Mouse (Mus musculus): ENCODE measurements at regions not wholly inside any gene's neighbourhood (a gene's known extent, or its start where the extent isn't known, plus 50 kb on each side); places are given as distances from the start of the nearest gene placed in this dataset.
A peak's percentile ranks its signal among the peaks of the same experiment; 100 is the strongest.
"Not testable (repeated sequence)": the region's sequence is repeated elsewhere in the genome, so short reads cannot be mapped to it uniquely, and the experiment has no call there.

DNA sequence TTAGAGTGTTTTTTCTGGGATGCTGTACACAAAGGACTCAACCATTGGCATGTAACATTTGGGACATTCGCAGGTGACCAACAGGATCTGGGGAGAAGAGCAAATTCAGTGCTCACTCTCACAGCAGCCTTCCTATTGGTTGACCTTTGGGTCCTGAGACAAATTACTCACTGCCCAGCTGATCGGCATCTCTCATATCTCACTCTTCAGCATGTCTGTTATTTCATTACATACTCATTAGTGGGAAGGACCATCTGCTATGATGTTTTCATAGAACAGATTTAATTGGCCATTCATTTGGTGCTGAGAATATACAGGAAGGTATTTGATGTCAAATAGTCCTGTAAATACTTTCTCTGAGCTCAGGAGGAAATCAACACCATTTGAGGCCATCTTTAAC is 170.5 kb upstream of the Pmfbp1 start:
- Histone ChIP-seq H3K4me1 (ENCODE audit: control insufficient read depth, insufficient read depth, low read length) (no peaks in the 10 kb centered on the region), H3K27ac (replicated peaks; ENCODE audit: low read depth, low read length) (no peak overlapping the region), H3K4me2 (ENCODE audit: low read depth, low read length) (no peak overlapping the region), H3K9ac (replicated peaks; ENCODE audit: low read length) (no peak overlapping the region), H3K36me3 (replicated peaks; ENCODE audit: control insufficient read depth, insufficient read depth, low read depth, low read length) (no peaks in the 10 kb centered on the region), H3K9me3 (replicated peaks; ENCODE audit: control insufficient read depth, low read length) (no peaks in the 10 kb centered on the region), H3K4me3 (ENCODE audit: low read depth, low read length) (no peak overlapping the region), H3K27me3 (ENCODE audit: control insufficient read depth, insufficient read depth, low read length) (no peaks in the 10 kb centered on the region)
- DNase-seq (ENCODE audit: low spot score) (no peak), ATAC-seq (replicated peaks; ENCODE audit: insufficient number of reproducible peaks, low FRiP score, low TSS enrichment, low read depth) (no peak)
- 83% methylated on average over 2 of the region's 2 CpGs for WGBS

DNA sequence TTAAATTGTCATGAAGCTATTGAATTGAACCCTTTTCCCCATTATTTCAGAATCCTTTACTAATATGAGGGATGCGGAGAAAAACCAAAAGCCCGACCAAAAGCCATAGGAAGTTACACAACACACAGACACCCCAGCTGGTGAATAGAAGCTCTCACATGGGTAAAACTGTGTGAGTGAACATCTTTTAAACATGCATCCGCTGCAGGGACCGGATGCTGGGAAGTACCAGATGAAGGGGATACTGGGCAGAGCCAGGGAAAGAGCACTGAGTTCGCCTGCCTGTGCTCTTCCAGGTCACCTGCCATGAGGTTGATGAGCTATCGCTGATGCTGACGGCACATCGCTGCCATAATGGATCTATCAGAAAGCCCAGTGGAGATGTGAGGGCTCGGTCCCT is 169.6 kb upstream of the Pmfbp1 start:
- no peak for ATAC-seq (replicated peaks; ENCODE audit: insufficient number of reproducible peaks, low FRiP score, low TSS enrichment, low read depth)
- H3K27ac ChIP-seq (replicated peaks; ENCODE audit: low read depth, low read length) = no peak overlapping the region

DNA sequence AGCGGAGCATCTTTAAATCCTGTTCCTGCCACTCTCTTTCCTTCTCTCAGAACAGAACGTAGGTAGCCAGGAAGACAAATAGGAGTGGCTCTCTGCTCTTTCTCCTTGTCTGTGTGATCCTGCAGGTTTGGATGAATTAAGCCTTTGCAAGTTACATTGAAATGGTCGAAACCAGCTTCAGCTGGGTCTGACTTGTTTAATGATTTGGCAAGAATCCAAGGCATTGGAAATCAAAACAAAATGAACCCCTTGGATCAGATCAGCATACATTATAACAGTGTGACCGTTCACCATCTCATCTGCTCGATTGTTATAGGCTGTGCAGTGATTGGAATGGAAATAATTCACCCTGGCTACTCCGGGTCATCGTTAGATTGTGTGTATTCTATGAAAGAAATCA is 157.6 kb upstream of the Pmfbp1 start:
- Histone ChIP-seq H3K27me3 (ENCODE audit: control insufficient read depth, insufficient read depth, low read length) (no peaks in the 10 kb centered on the region), H3K36me3 (replicated peaks; ENCODE audit: control insufficient read depth, insufficient read depth, low read depth, low read length) (no peaks in the 10 kb centered on the region), H3K4me3 (ENCODE audit: low read depth, low read length) (no peak overlapping the region), H3K27ac (replicated peaks; ENCODE audit: low read depth, low read length) (no peak overlapping the region), H3K9ac (replicated peaks; ENCODE audit: low read length) (no peak overlapping the region), H3K4me1 (ENCODE audit: control insufficient read depth, insufficient read depth, low read length) (no peaks in the 10 kb centered on the region), H3K4me2 (ENCODE audit: low read depth, low read length) (no peak overlapping the region), H3K9me3 (replicated peaks; ENCODE audit: control insufficient read depth, low read length) (no peaks in the 10 kb centered on the region)
- ATAC-seq (replicated peaks; ENCODE audit: insufficient number of reproducible peaks, low FRiP score, low TSS enrichment, low read depth) (no peak), DNase-seq (ENCODE audit: low spot score) (no peak)
- 77% methylated on average over 7 of the region's 7 CpGs for WGBS

More for the DNA sequence above, 169.6 kb upstream of the Pmfbp1 start:
- DNase-seq (ENCODE audit: low spot score) = no peak
- WGBS = 91% methylated on average over 9 of the region's 9 CpGs
- Histone ChIP-seq H3K36me3 (replicated peaks; ENCODE audit: control insufficient read depth, insufficient read depth, low read depth, low read length) (no peaks in the 10 kb centered on the region), H3K27me3 (ENCODE audit: control insufficient read depth, insufficient read depth, low read length) (no peaks in the 10 kb centered on the region), H3K4me3 (ENCODE audit: low read depth, low read length) (no peak overlapping the region), H3K4me2 (ENCODE audit: low read depth, low read length) (no peak overlapping the region), H3K4me1 (ENCODE audit: control insufficient read depth, insufficient read depth, low read length) (no peaks in the 10 kb centered on the region), H3K9me3 (replicated peaks; ENCODE audit: control insufficient read depth, low read length) (no peaks in the 10 kb centered on the region), H3K9ac (replicated peaks; ENCODE audit: low read length) (no peak overlapping the region)

DNA sequence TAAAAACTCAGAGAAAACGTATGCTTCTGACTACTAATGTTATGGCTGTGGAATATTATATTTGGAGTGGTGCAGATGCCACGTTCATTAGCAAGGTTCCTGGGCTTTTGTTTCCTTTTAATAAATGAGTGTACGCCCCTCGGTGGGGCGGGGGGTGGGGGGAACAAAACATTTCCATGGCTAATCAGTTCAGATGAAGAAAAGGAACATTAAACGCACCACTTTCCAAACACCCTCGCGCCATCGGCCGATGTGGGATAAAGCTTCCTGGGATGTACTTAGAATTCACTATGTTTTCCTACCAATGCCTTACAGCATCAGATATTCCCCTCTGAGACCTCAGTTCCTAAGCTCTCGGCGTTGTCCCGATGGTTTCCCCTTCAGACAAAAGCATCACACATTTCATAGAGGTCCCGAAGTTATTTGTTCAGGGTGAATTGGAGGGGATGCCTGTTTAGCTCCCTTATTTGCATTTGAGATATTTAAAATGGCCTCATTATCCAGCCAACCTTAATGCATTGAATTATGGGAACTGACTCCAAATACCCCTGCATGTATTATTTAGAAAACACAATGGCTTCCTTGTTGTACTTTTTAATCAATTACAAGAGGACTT is 155.5 kb upstream of the Pmfbp1 start:
- H3K4me1 ChIP-seq (ENCODE audit: control insufficient read depth, insufficient read depth, low read length) = no peaks in the 10 kb centered on the region
- ATAC-seq (replicated peaks; ENCODE audit: insufficient number of reproducible peaks, low FRiP score, low TSS enrichment, low read depth) (no peak), DNase-seq (ENCODE audit: low spot score) (no peak)
- H3K27me3 ChIP-seq (ENCODE audit: control insufficient read depth, insufficient read depth, low read length) = no peaks in the 10 kb centered on the region
- 81% methylated on average over 14 of the region's 14 CpGs for WGBS
- no peaks in the 10 kb centered on the region for H3K36me3 ChIP-seq (replicated peaks; ENCODE audit: control insufficient read depth, insufficient read depth, low read depth, low read length)
- no peak overlapping the region for H3K9ac ChIP-seq (replicated peaks; ENCODE audit: low read length)
- H3K4me2 ChIP-seq (ENCODE audit: low read depth, low read length) = no peak overlapping the region
- H3K27ac ChIP-seq (replicated peaks; ENCODE audit: low read depth, low read length) = no peak overlapping the region
- no peaks in the 10 kb centered on the region for H3K9me3 ChIP-seq (replicated peaks; ENCODE audit: control insufficient read depth, low read length)
- no peak overlapping the region for H3K4me3 ChIP-seq (ENCODE audit: low read depth, low read length)

DNA sequence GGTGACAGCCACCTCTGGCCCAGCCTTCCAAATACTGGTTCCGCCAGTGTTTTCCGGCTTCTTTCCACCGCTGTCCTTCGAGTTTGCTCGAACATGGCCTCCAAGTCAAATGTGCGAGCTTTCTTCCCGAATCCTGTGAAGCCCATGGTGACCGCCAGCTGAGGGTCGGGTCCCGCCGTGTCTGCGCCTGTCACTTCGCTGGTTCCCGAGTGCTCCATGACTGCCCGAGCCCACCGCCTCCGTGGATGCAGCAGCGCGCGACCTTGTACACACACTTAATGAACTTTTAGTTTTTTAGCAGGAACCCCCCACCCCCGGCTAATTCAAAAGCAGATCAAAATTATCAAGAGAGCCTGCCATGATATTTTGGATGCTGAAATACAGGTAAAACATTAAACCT is 153.2 kb upstream of the Pmfbp1 start:
- not testable (repeated sequence) for ATAC-seq (replicated peaks; ENCODE audit: insufficient number of reproducible peaks, low FRiP score, low TSS enrichment, low read depth); H3K9ac ChIP-seq (replicated peaks; ENCODE audit: low read length); H3K27me3 ChIP-seq (ENCODE audit: control insufficient read depth, insufficient read depth, low read length); H3K9me3 ChIP-seq (replicated peaks; ENCODE audit: control insufficient read depth, low read length); DNase-seq (ENCODE audit: low spot score); H3K4me3 ChIP-seq (ENCODE audit: low read depth, low read length); H3K27ac ChIP-seq (replicated peaks; ENCODE audit: low read depth, low read length); H3K36me3 ChIP-seq (replicated peaks; ENCODE audit: control insufficient read depth, insufficient read depth, low read depth, low read length); H3K4me2 ChIP-seq (ENCODE audit: low read depth, low read length); H3K4me1 ChIP-seq (ENCODE audit: control insufficient read depth, insufficient read depth, low read length)
- WGBS = 91% methylated on average over 21 of the region's 21 CpGs

DNA sequence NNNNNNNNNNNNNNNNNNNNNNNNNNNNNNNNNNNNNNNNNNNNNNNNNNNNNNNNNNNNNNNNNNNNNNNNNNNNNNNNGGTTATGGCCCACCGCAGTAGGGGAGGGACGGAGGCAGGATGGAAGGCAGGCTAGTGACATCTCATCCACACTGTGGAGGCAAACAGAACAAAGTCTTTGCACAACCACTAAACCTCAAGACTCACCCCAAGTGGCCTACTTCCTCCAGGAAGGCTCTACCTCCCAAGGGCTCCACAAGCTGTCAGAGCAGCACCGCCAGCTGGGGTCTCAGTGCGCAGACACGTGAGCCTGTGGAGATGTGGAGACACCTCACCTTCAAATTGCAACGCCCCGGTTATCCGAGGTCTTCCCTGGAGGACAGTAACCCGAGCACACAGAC is 138.7 kb upstream of the Pmfbp1 start:
- WGBS = 87% methylated on average over 9 of the region's 9 CpGs
- Histone ChIP-seq H3K9me3 (replicated peaks; ENCODE audit: control insufficient read depth, low read length) (no peaks in the 10 kb centered on the region), H3K4me1 (ENCODE audit: control insufficient read depth, insufficient read depth, low read length) (peaks cover 4% of the 10 kb centered on the region; the same call in 1 of the 2 replicates), H3K36me3 (replicated peaks; ENCODE audit: control insufficient read depth, insufficient read depth, low read depth, low read length) (no peaks in the 10 kb centered on the region), H3K27me3 (ENCODE audit: control insufficient read depth, insufficient read depth, low read length) (no peaks in the 10 kb centered on the region), H3K9ac (replicated peaks; ENCODE audit: low read length) (no peak overlapping the region), H3K4me2 (ENCODE audit: low read depth, low read length) (no peak overlapping the region), H3K27ac (replicated peaks; ENCODE audit: low read depth, low read length) (no peak overlapping the region), H3K4me3 (ENCODE audit: low read depth, low read length) (no peak overlapping the region)
- no peak for DNase-seq (ENCODE audit: low spot score)
- ATAC-seq (replicated peaks; ENCODE audit: insufficient number of reproducible peaks, low FRiP score, low TSS enrichment, low read depth) = no peak

DNA sequence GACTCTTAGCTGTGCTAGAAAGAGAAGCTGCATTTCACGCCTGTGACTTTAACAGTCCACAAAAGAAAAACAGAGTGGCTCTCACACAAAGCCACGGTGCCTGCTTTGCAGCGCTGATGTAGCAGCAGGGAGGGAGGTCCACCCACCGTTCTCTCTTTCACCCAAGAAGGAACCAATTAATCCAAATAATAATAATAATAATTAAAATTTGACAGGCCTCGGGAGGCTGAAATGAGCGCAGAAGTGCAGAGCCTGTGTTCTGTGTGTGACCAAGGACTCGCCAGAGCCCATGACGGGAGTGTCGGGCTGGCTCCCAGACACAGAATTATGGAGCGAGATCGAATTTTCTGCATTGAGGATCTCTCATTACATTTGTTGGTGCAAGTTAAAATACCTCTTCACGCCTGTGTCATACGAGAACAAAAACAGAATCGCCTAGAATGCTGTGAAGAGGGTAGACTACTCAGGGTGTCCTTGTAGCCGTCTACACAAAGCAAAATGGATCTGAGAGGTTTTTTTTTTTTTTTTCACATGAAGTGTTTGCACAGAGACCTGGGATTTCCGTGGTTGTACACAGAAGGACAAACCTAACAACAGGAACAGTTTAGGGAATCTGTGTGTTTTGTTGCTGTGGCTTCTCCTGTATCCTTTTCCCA is 134.3 kb upstream of the Pmfbp1 start:
- peaks cover 5% of the 10 kb centered on the region; the same call in 1 of the 2 replicates for H3K4me1 ChIP-seq (ENCODE audit: control insufficient read depth, insufficient read depth, low read length)
- no peak overlapping the region; the same call in 1 of the 2 replicates for H3K9ac ChIP-seq (replicated peaks; ENCODE audit: low read length)
- H3K9me3 ChIP-seq (replicated peaks; ENCODE audit: control insufficient read depth, low read length) = no peaks in the 10 kb centered on the region
- 40% methylated on average over 16 of the region's 16 CpGs for WGBS
- no peak overlapping the region for H3K4me3 ChIP-seq (ENCODE audit: low read depth, low read length)
- H3K4me2 ChIP-seq (ENCODE audit: low read depth, low read length) = no peak overlapping the region; the same call in 1 of the 2 replicates
- H3K27ac ChIP-seq (replicated peaks; ENCODE audit: low read depth, low read length) = 0 out of 2 replicates have a peak overlapping the region, but pooled peaks have one; percentile 4
- no peak for ATAC-seq (replicated peaks; ENCODE audit: insufficient number of reproducible peaks, low FRiP score, low TSS enrichment, low read depth)
- H3K27me3 ChIP-seq (ENCODE audit: control insufficient read depth, insufficient read depth, low read length) = no peaks in the 10 kb centered on the region
- no peaks in the 10 kb centered on the region for H3K36me3 ChIP-seq (replicated peaks; ENCODE audit: control insufficient read depth, insufficient read depth, low read depth, low read length)
- DNase-seq (ENCODE audit: low spot score) = no peak

DNA sequence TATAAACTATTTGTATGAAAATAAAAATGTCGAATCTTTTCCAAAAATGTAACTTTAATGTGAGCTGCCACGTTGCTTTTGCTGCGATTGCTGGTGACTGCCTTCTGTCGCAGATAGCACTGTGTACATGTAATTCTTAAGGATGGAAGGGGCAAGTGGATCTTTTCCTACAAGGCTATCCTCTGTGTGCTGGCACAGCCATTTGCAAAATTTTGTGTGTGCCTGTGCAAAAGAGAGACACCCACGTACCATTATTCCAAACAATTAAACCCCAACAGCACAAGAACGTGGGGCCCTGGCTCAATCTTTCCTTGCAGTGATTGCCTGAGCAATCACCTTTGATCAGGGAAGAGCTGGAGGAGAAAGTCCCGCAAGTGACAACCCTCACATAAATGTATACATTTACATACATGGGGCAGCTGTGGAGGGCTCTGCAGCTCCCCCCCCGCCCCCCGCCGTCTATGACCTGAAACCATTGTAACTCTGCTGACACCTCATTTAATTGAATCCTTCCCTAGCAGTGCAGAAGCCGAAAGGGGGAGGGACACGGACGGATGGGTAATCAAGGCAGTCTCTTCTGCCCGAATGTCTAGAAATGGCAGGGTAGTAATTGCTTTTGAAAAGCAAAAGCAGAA is 133.6 kb upstream of the Pmfbp1 start:
- H3K27ac ChIP-seq (replicated peaks; ENCODE audit: low read depth, low read length) = no peak overlapping the region; the same call in 1 of the 2 replicates

More for the DNA sequence above, 133.6 kb upstream of the Pmfbp1 start:
- Histone ChIP-seq H3K36me3 (replicated peaks; ENCODE audit: control insufficient read depth, insufficient read depth, low read depth, low read length) (no peaks in the 10 kb centered on the region), H3K27me3 (ENCODE audit: control insufficient read depth, insufficient read depth, low read length) (no peaks in the 10 kb centered on the region), H3K9me3 (replicated peaks; ENCODE audit: control insufficient read depth, low read length) (no peaks in the 10 kb centered on the region), H3K9ac (replicated peaks; ENCODE audit: low read length) (no peak overlapping the region; the same call in 1 of the 2 replicates), H3K4me2 (ENCODE audit: low read depth, low read length) (peak overlapping the region; percentile 19), H3K4me1 (ENCODE audit: control insufficient read depth, insufficient read depth, low read length) (peaks cover 5% of the 10 kb centered on the region; the same call in 1 of the 2 replicates), H3K4me3 (ENCODE audit: low read depth, low read length) (no peak overlapping the region)
- ATAC-seq (replicated peaks; ENCODE audit: insufficient number of reproducible peaks, low FRiP score, low TSS enrichment, low read depth) (0 out of 2 replicates have a peak, but pooled peaks have one; percentile 37), DNase-seq (ENCODE audit: low spot score) (peak; percentile 54)
- 21% methylated on average over 14 of the region's 14 CpGs for WGBS
